Mouse (Mus musculus) CH12.LX (cell line): ENCODE measurements around the gene Ilkap.

ENCODE experiments used
- CHD2 ChIP-seq: IDR thresholded peaks from 2 replicates; pipeline ENCODE4 v1.6.1; 2011; ENCODE audit warnings: low read length, improper control_type of control experiment
- CTCF ChIP-seq, 2 experiments: IDR thresholded peaks in 1 of 2; conservative IDR thresholded peaks in 1 of 2; 2 replicates each; pipeline ENCODE4 v1.5.1; 2011 to 2012; ENCODE audit warnings: low read depth in 2 of 2, low read length in 2 of 2, improper control_type of control experiment in 1 of 2, inconsistent platforms in 1 of 2, mild to moderate bottlenecking in 1 of 2, moderate library complexity in 1 of 2
- E2F4 ChIP-seq: IDR thresholded peaks from 2 replicates; pipeline ENCODE4 v1.6.1; 2011; ENCODE audit warnings: low read depth, low read length, improper control_type of control experiment; ENCODE audit not compliant: insufficient replicate concordance
- EP300 ChIP-seq: IDR thresholded peaks from 2 replicates; pipeline ENCODE4 v1.6.1; 2011; ENCODE audit warnings: low read length, improper control_type of control experiment
- JUND ChIP-seq: conservative IDR thresholded peaks from 2 replicates; pipeline ENCODE4 v1.6.1; 2011; ENCODE audit warnings: low read depth, low read length, improper control_type of control experiment
- MXI1 ChIP-seq: IDR thresholded peaks from 2 replicates; pipeline ENCODE4 v1.6.1; 2011; ENCODE audit warnings: mild to moderate bottlenecking, low read depth, low read length, improper control_type of control experiment
- POLR2A ChIP-seq: IDR thresholded peaks from 2 replicates; pipeline ENCODE4 v1.6.1; 2011; ENCODE audit warnings: low read depth, mild to moderate bottlenecking, improper control_type of control experiment, low read length
- SIN3A ChIP-seq: IDR thresholded peaks from 2 replicates; pipeline ENCODE4 v1.6.1; 2012; ENCODE audit warnings: low read length, improper control_type of control experiment, inconsistent platforms
- TCF12 ChIP-seq: IDR thresholded peaks from 2 replicates; pipeline ENCODE4 v1.6.1; 2014; ENCODE audit warnings: low read depth, mild to moderate bottlenecking, inconsistent platforms, low read length, improper control_type of control experiment
- USF1 ChIP-seq: IDR thresholded peaks from 2 replicates; pipeline ENCODE4 v1.6.1; 2014; ENCODE audit warnings: low read depth, mild to moderate bottlenecking, inconsistent platforms, low read length, improper control_type of control experiment

DNA sequence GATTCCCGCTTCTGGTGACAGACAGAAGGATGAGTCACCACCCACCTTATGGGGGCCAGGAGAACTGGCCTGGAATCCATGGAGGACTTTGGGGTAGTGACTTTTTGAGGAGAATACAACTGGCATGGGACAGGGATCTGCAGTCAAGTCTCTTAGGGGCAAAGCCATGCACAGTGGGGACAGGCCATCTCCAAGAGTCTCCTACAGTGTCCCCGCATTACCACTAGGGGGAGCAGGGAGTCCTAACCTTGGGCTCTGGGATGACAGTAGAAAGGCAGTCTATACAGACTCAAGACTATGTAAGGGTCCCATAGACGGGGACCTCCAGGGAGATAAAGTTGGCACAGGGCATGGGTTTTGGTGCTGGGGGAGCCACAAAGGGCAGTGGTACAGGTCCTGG is 51.7 kb downstream of the Ilkap start:
- 0 out of 2 replicates have a peak, but pooled peaks have one; percentile 29 for TF ChIP-seq SIN3A
- TF ChIP-seq POLR2A = no peak
- no peak for TF ChIP-seq TCF12
- TF ChIP-seq CTCF (conservative IDR thresholded peaks at IDR 0.05 in 1 of 2, IDR thresholded peaks at IDR 0.05 in 1 of 2; ENCODE audit: low read depth in 2 of 2, low read length in 2 of 2) = peak; percentile 85 to 96
- no peak for TF ChIP-seq MXI1
- no peak for TF ChIP-seq E2F4
- no peak for TF ChIP-seq USF1
- TF ChIP-seq EP300 = no peak
- TF ChIP-seq CHD2 = no peak
- no peak for TF ChIP-seq JUND
